Mouse (Mus musculus): ENCODE results near the gene Bbs9.
A peak's percentile ranks its signal among the peaks of the same experiment; 100 is the strongest.

DNA sequence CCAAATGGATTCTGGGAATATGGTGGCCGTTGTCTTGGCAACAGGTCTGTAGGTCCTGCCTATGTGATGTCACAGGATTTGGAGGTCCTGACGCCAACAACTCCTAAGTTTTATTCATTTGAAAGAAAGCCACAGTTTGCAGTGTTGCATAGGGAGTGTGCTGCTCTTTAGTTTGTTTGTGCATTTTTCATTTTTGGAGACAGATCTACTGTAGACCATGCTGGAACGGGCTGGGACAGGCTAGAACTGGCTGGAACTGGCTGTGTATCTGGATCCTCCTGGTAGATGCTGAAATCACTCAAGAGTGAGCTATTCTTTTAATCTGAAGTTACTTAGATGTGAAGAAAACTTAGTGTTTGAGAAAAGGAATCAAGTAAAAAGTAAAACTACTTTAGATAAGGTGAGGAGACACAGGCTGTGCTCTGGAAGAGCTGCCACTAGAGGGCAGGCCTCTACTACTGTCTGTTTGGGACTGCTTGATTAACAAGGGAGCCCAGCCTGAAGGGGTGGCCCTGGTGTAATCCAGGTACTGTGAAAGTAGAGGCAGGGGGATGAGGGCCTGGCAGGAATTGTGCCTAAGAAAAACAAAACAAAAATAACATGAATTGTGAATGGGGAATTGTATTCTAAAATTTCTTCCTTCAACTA, 43.0 kb downstream of the Bbs9 start:
- no peak for TF ChIP-seq HCFC1 (IDR thresholded peaks at IDR 0.05; ENCODE audit: borderline replicate concordance, insufficient read depth, low read length)
- TF ChIP-seq ZC3H11A (IDR thresholded peaks at IDR 0.05; ENCODE audit: borderline replicate concordance, low read depth, low read length), result 0 out of 2 replicates have a peak, but pooled peaks have one; percentile 3
- no peak for TF ChIP-seq MAFK (IDR thresholded peaks at IDR 0.05; ENCODE audit: insufficient read depth, low read depth, low read length)
- TF ChIP-seq ZNF384 (IDR thresholded peaks at IDR 0.05; ENCODE audit: low read depth, low read length), result no peak
- TF ChIP-seq CHD2 (IDR thresholded peaks at IDR 0.05; ENCODE audit: low read depth, low read length), result no peak

Measured in ES-E14 (cell line).